Comparison of ENCODE assay signal across 8 mouse cellular contexts in the genomic region with DNA sequence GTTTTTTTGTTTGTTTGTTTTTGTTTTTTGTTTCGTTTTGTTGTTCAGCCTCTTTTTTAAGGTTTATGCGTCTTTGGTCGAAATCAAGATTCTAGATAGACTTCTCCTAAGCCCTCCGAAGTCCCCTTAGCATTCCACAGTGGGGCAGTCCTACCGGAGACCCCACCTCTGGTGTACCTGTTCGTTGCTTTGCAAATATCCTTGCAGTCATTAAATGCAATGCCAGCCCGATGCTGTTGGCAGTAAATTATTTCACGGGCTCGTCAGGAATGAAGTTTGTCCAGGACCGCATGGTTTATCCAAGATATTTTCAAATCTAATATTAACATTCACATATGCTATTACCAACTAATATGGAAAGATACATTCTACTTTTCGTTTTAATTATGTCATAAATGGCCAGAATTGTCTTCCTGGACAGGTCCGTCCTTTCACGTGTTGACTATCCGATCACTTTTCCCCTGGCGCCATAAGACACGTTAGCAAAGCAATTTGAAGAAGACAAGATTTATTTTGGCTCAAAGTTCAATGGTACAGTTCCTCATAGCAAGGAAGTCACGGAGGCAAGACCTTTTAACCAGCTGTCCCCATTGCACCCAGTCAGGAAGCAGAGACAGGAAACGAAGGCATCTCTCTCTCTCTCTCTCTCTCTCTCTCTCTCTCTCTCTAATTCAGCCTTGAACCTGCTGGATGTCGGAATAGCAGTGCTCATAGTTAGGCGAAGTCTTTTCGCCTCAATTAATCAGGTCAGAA. TPM values are rescaled to one million over a fixed set of nuclear protein-coding genes. Genes with fewer than 3 reads are reported as not detected.
A peak's percentile ranks its signal among the peaks of the same experiment; 100 is the strongest.
DNase-seq lines count a peak whose midpoint lies in the region; ATAC-seq and TF ChIP-seq lines count a peak whose summit lies in the region.

No protein-coding gene starts in this region.

- H3K27ac ChIP-seq in liver, adult 2 months (replicated peaks; ENCODE audit: insufficient read depth, low read depth, low read length), result peak overlapping the region; percentile 47
- H3K27ac ChIP-seq in bone marrow macrophage, adult 2 months (ENCODE audit: insufficient read depth, low read depth, low read length), result peak overlapping the region; percentile 70
- peak overlapping the region; percentile 74 for H3K27ac ChIP-seq in forebrain, embryonic 15.5 days (replicated peaks)

- H3K4me2 ChIP-seq in forebrain, embryonic 15.5 days (replicated peaks), result peak overlapping the region; percentile 56

- H3K9ac ChIP-seq in liver, adult 2 months (ENCODE audit: low read depth, low read length), result peak overlapping the region; percentile 43
- H3K9ac ChIP-seq in forebrain, embryonic 15.5 days (replicated peaks), result peak overlapping the region; percentile 57

- TF ChIP-seq POLR2A in liver, adult 2 months (IDR thresholded peaks at IDR 0.05; ENCODE audit: extremely low read depth, insufficient read depth, low read length), result no peak
- TF ChIP-seq POLR2A in bone marrow macrophage, adult 2 months (IDR thresholded peaks at IDR 0.05; ENCODE audit: borderline replicate concordance, low read depth, low read length), result no peak

- peak; percentile 63 for ATAC-seq in forebrain, embryonic 15.5 days (replicated peaks)
- ATAC-seq in megakaryocyte-erythroid progenitor cell, adult 5-6 weeks (replicated peaks; ENCODE audit: low FRiP score, low TSS enrichment, poor library complexity, severe bottlenecking), result peak; percentile 49

- peaks cover 4% of the 10 kb centered on the region; the same call in 1 of the 2 replicates for H3K36me3 ChIP-seq in liver, adult 2 months (ENCODE audit: control insufficient read depth, insufficient read depth, low read length)
- peaks cover 19% of the 10 kb centered on the region for H3K36me3 ChIP-seq in forebrain, embryonic 15.5 days

- H3K9me3 ChIP-seq in forebrain, embryonic 15.5 days, result no peaks in the 10 kb centered on the region

- H3K79me2 ChIP-seq in liver, adult 2 months (ENCODE audit: control insufficient read depth, insufficient read depth, low read length), result peaks cover 7% of the 10 kb centered on the region; the same call in 1 of the 2 replicates

- H3K27me3 ChIP-seq in liver, adult 2 months (ENCODE audit: control insufficient read depth, insufficient read depth, low read length), result no peaks in the 10 kb centered on the region
- no peaks in the 10 kb centered on the region for H3K27me3 ChIP-seq in forebrain, embryonic 15.5 days

- H3K4me3 ChIP-seq in liver, adult 2 months (ENCODE audit: insufficient read depth, low read depth, low read length), result peak overlapping the region; percentile 57
- peak overlapping the region; percentile 85 for H3K4me3 ChIP-seq in bone marrow macrophage, adult 2 months (ENCODE audit: insufficient read depth, low read length)
- H3K4me3 ChIP-seq in forebrain, embryonic 15.5 days, result peak overlapping the region; percentile 66

- H3K4me1 ChIP-seq in liver, adult 2 months (ENCODE audit: control insufficient read depth, insufficient read depth, low read length), result peaks cover 6% of the 10 kb centered on the region; the same call in 1 of the 2 replicates
- H3K4me1 ChIP-seq in bone marrow macrophage, adult 2 months (ENCODE audit: control insufficient read depth, insufficient read depth, low read length), result no peaks in the 10 kb centered on the region; the same call in 1 of the 2 replicates
- peaks cover 23% of the 10 kb centered on the region for H3K4me1 ChIP-seq in forebrain, embryonic 15.5 days

- DNase-seq in liver, adult 2 months (ENCODE audit: extremely low read depth, low read depth, low spot score), result peak; percentile 58
- DNase-seq in liver, result no peak
- DNase-seq in kidney, adult 9 months, result peak; percentile 40
- DNase-seq in thymus, postnatal 4 days, result peak; percentile 28
- no peak for DNase-seq in layer of hippocampus, adult 18-20 months (ENCODE audit: low spot score in 2 of 2)

- no peak for TF ChIP-seq CTCF in liver, adult 2 months (IDR thresholded peaks at IDR 0.05; ENCODE audit: low read depth, low read length)
- no peak for TF ChIP-seq CTCF in bone marrow macrophage, adult 2 months (IDR thresholded peaks at IDR 0.05; ENCODE audit: low read depth, low read length)

- 13% methylated on average over 21 of the region's 21 CpGs for WGBS in liver, adult 2 months
- WGBS in forebrain, embryonic 15.5 days, result 19% methylated on average over 21 of the region's 21 CpGs

RNA-seq across cellular contexts. Expression of a gene that starts 0.5 kb away (rescaled TPM):
- 39.6 and 41.1 TPM in 2 replicates for total RNA-seq in liver, adult 2 months (2014; rRNA removed)
- 4.3 and 4.8 TPM in 2 replicates for polyA plus RNA-seq in liver, adult 2 months (2012; rRNA removed)
- 15.6 and 16.7 TPM in 2 replicates for polyA plus RNA-seq in bone marrow macrophage, adult 2 months (2012; ENCODE audit: insufficient read depth, insufficient read length, missing spikeins)
- 40.1 and 43.0 TPM in 2 replicates for polyA plus RNA-seq in forebrain, embryonic 15.5 days (2015; fragmentation: Nextera tagmentation; extraction: Ambion mirVana)
- total RNA-seq in megakaryocyte-erythroid progenitor cell, adult 5-6 weeks (2014; fragmentation: Nextera tagmentation), result 6.3 and 8.2 TPM in 2 replicates
- 20.4 and 21.5 TPM in 2 replicates for total RNA-seq in megakaryocyte-erythroid progenitor cell, adult 5-6 weeks (2017)
- 10 to 100 TPM; 36.5 to 39.8 TPM for total RNA-seq in layer of hippocampus, adult 18-20 months (2021)

Comparison
In these comparisons a context has a peak if more than half of its experiments do, and no peak if none do; other contexts are left out.
1. DNase-seq: peak in liver, adult 2 months (single experiment), kidney, adult 9 months (single experiment) and thymus, postnatal 4 days (single experiment); none in liver (single experiment) and layer of hippocampus, adult 18-20 months (0 of 2).
2. Peak in every context shown above with its lines, with median percentiles within 50 percentile points of each other: H3K27ac ChIP-seq and H3K4me3 ChIP-seq.